Mouse (Mus musculus) stomach, embryonic 15.5 days (tissue): ENCODE measurements around the gene Trim58. TPM values are rescaled to one million over a fixed set of nuclear protein-coding genes. Genes with fewer than 3 reads are reported as not detected.

Source experiments
- ATAC-seq: fragments of 200-750 bp; cut with Nextera tagmentation; 2 replicates; pipeline ENCODE4 v1.8.0; 2017; ENCODE audit warnings: low read depth, moderate number of reproducible peaks, moderate TSS enrichment; ENCODE audit not compliant: insufficient read depth, low FRiP score
- H3K27ac ChIP-seq: fragments of 300-500 bp; sonication (generic); 2 replicates; pipeline ENCODE4 v1.5.1; 2015; ENCODE audit warnings: mild to moderate bottlenecking, inconsistent platforms
- H3K27me3 ChIP-seq: fragments of 300-500 bp; sonication (generic); replicated peaks from 2 replicates; pipeline ENCODE4 v1.6.1; 2015; ENCODE audit warnings: inconsistent platforms
- H3K36me3 ChIP-seq: fragments of 300-500 bp; sonication (generic); 2 replicates; pipeline ENCODE4 v1.6.1; 2015; ENCODE audit warnings: inconsistent platforms
- H3K4me1 ChIP-seq: fragments of 300-500 bp; sonication (generic); 2 replicates; pipeline ENCODE4 v1.6.1; 2015; ENCODE audit warnings: inconsistent platforms
- H3K4me2 ChIP-seq: fragments of 300-500 bp; sonication (generic); 2 replicates; pipeline ENCODE4 v1.6.1; 2015; ENCODE audit warnings: mild to moderate bottlenecking, inconsistent platforms
- H3K4me3 ChIP-seq: fragments of 300-500 bp; sonication (generic); replicated peaks from 2 replicates; pipeline ENCODE4 v1.5.1; 2015; ENCODE audit warnings: inconsistent platforms
- H3K9ac ChIP-seq: fragments of 300-500 bp; sonication (generic); 2 replicates; pipeline ENCODE4 v1.6.1; 2015; ENCODE audit warnings: inconsistent platforms
- H3K9me3 ChIP-seq: fragments of 300-500 bp; sonication (generic); 2 replicates; pipeline ENCODE4 v1.6.1; 2016; ENCODE audit warnings: inconsistent platforms
- WGBS: fragments of 180-500 bp; shearing (Covaris S2); methylation state at CpG from one replicate; pipeline ENCODE4 v1.1.7; 2015; 5-methylcytosine and 5-hydroxymethylcytosine counted together
- polyA plus RNA-seq: library from polyadenylated mRNA; unstranded; fragments of >200 nt; fragmentation: Nextera tagmentation; extraction: Ambion mirVana; gene quantifications from 2 replicates; pipeline ENCODE4 v1.2.1, GENCODE M21; 2015

The Trim58 gene
- polyA plus RNA-seq, 1 experiment from 2014 or later, result 1.2 TPM

DNA sequence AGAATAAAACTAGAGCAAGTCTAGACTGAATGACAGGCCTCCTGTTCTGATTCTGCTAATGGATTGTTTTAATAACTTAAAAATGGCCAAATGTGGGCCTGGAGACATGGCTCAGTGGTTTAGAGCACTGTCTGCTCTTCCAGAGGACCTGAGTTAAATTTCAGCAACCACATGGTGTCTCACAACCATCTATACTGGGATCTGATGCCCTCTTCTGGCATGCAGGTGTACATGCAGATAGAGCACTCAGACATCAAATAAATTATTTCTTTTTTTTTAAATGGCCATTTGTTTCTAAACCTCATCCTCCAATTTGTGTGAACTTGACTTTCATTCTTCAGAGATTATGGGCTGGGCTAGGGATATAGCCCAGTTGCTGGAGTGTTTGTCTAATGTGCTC lies 29.0 kb downstream of the Trim58 start:
- no peak overlapping the region for H3K4me2 ChIP-seq
- no peak overlapping the region for H3K9ac ChIP-seq
- no peak for ATAC-seq
- H3K4me3 ChIP-seq, result no peak overlapping the region
- H3K9me3 ChIP-seq, result no peaks in the 10 kb centered on the region
- H3K36me3 ChIP-seq, result no peaks in the 10 kb centered on the region
- H3K27me3 ChIP-seq, result no peaks in the 10 kb centered on the region
- H3K4me1 ChIP-seq, result no peaks in the 10 kb centered on the region
- H3K27ac ChIP-seq, result no peak overlapping the region

DNA sequence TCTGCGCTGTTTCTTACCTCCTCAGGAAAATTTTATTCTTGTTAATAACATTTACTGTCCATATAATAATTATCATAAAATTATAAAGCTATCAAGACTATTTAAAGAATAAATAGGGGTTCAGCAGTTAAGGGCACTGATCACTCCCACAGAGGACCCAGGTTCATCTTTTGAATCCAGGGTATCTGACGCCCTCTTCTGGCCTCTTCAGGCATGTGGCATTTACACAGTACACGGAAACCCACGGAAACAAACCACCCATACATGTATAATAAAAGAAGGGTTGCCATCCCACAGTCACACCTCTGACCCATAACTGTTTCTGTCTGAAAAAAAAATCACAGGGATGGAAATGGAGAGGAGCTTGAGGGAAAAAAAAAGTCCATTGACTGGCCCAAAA lies 31.6 kb downstream of the Trim58 start:
- H3K27me3 ChIP-seq, result no peaks in the 10 kb centered on the region
- ATAC-seq, result no peak
- H3K4me2 ChIP-seq, result no peak overlapping the region
- H3K27ac ChIP-seq, result no peak overlapping the region
- H3K4me1 ChIP-seq, result no peaks in the 10 kb centered on the region
- H3K9ac ChIP-seq, result no peak overlapping the region
- H3K4me3 ChIP-seq, result no peak overlapping the region
- no peaks in the 10 kb centered on the region for H3K9me3 ChIP-seq
- no peaks in the 10 kb centered on the region for H3K36me3 ChIP-seq
- 51% methylated on average over 4 of the region's 4 CpGs for WGBS

DNA sequence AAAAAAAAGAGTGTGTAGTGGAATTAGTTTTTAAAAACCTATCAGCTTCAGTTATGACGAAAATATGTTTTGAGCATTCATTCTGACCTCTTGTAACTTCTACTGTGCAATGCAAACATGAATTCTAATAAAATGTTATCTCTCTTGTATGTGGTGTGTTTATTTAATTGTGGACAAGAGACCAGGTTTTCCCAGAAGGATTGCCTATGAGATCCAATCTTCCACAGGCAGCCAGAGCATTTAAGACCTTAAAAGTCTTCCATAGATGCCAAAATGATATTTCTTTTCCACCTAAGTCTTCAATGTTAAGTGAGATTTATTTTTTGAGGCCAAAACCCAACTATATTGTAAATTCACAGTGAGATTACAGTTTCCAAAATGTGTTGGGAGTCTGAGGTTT lies 40.5 kb downstream of the Trim58 start, which contains the start of gene Olfr320:
Gene Olfr320 (plus strand): TSS at position 301 of the 400 bp plus-strand sequence.
- H3K4me3 ChIP-seq, result no peak within 1 kb of the TSS
- no peak within 1 kb of the TSS for H3K4me2 ChIP-seq
- H3K27ac ChIP-seq, result no peak within 1 kb of the TSS
- H3K9ac ChIP-seq, result no peak within 1 kb of the TSS
- no peaks in the 10 kb centered on the region for H3K9me3 ChIP-seq
- H3K4me1 ChIP-seq, result no peaks in the 10 kb centered on the region
- ATAC-seq, result no peak
- no peaks in the 10 kb centered on the region for H3K27me3 ChIP-seq
- H3K36me3 ChIP-seq, result no peaks in the 10 kb centered on the region
- 72% methylated on average over 1 of the region's 1 CpGs for WGBS

DNA sequence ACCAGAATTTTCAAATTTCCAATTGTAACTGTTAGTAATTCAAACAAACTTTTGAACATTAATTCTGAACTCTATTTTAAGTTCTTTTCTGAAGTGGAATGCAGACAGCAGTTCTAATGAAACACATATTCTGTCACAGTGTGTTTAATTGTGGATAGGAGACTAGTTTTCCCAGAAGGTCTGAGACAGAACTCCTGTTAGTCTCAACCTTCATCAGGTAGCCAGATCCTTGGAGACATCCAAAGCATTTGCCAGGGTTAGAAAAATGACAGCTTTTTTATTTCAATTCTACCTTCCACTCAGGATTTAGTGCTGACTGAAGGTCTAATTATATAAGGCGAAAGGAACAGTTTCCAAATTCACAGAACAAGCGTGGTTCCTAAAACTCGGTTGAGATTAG lies 58.6 kb downstream of the Trim58 start, which contains the start of gene Olfr319:
Gene Olfr319 (plus strand): TSS at position 301 of the 400 bp plus-strand sequence.
- Histone ChIP-seq H3K27ac (no peak within 1 kb of the TSS), H3K27me3 (no peaks in the 10 kb centered on the region), H3K4me1 (no peaks in the 10 kb centered on the region), H3K4me3 (no peak within 1 kb of the TSS), H3K36me3 (no peaks in the 10 kb centered on the region), H3K9ac (no peak within 1 kb of the TSS), H3K9me3 (no peaks in the 10 kb centered on the region), H3K4me2 (no peak within 1 kb of the TSS)
- no peak for ATAC-seq
- WGBS, result 85% methylated on average over 3 of the region's 3 CpGs

Other genes starting within 250 kb of the Trim58 start
- 0.19 and 0.24 TPM in 2 replicates for gene 1810065E05Rik, start 219.4 kb upstream of the Trim58 start, polyA plus RNA-seq
- gene Gm12253, start 207.9 kb upstream of the Trim58 start, polyA plus RNA-seq, result not detected in 2 replicates
- not detected in 2 replicates for gene Lypd9, start 187.5 kb upstream of the Trim58 start, polyA plus RNA-seq
- not detected in 2 replicates for gene Olfr30, start 178.2 kb upstream of the Trim58 start, polyA plus RNA-seq
- not detected in 2 replicates for gene Olfr332, start 147.9 kb upstream of the Trim58 start, polyA plus RNA-seq
- not detected in 2 replicates for gene Olfr331, start 137.9 kb upstream of the Trim58 start, polyA plus RNA-seq
- gene Olfr330, start 105.6 kb upstream of the Trim58 start, polyA plus RNA-seq, result not detected in 2 replicates
- gene Olfr329-ps, start 94.0 kb upstream of the Trim58 start, polyA plus RNA-seq, result not detected in 2 replicates
- gene Olfr328, start 84.8 kb upstream of the Trim58 start, polyA plus RNA-seq, result 0.06 TPM in 1 of 2 replicates, not detected in the other
- gene Olfr224, start 69.9 kb upstream of the Trim58 start, polyA plus RNA-seq, result not detected in 2 replicates
- not detected in 2 replicates for gene Olfr325, start 62.7 kb upstream of the Trim58 start, polyA plus RNA-seq
- gene Olfr324, start 45.4 kb upstream of the Trim58 start, polyA plus RNA-seq, result not detected in 2 replicates
- 0.84 and 2.3 TPM in 2 replicates for gene 2210407C18Rik, start 24.4 kb upstream of the Trim58 start, polyA plus RNA-seq
- gene Olfr323, start 10.0 kb upstream of the Trim58 start, polyA plus RNA-seq, result not detected in 2 replicates
- gene Olfr322, start 18.3 kb downstream of the Trim58 start, polyA plus RNA-seq, result not detected in 2 replicates
- not detected in 2 replicates for gene Olfr320, start 40.6 kb downstream of the Trim58 start, polyA plus RNA-seq
- gene Olfr319, start 58.7 kb downstream of the Trim58 start, polyA plus RNA-seq, result not detected in 2 replicates
- gene Olfr318, start 83.5 kb downstream of the Trim58 start, polyA plus RNA-seq, result not detected in 2 replicates
- not detected in 2 replicates for gene Olfr317, start 98.7 kb downstream of the Trim58 start, polyA plus RNA-seq
- not detected in 2 replicates for gene Olfr316, start 112.3 kb downstream of the Trim58 start, polyA plus RNA-seq
- not detected in 2 replicates for gene Olfr315, start 132.7 kb downstream of the Trim58 start, polyA plus RNA-seq
- gene Olfr314, start 142.5 kb downstream of the Trim58 start, polyA plus RNA-seq, result not detected in 2 replicates
- gene Fam183b, start 161.5 kb downstream of the Trim58 start, polyA plus RNA-seq, result 9.6 and 14.0 TPM in 2 replicates
- not detected in 2 replicates for gene Olfr313, start 174.5 kb downstream of the Trim58 start, polyA plus RNA-seq
- not detected in 2 replicates for gene Olfr312, start 188.8 kb downstream of the Trim58 start, polyA plus RNA-seq
- gene Olfr311, start 198.8 kb downstream of the Trim58 start, polyA plus RNA-seq, result not detected in 2 replicates
- 8.2 and 8.5 TPM in 2 replicates for gene Gm12258, start 206.7 kb downstream of the Trim58 start, polyA plus RNA-seq
- gene 2810021J22Rik, start 226.8 kb downstream of the Trim58 start, polyA plus RNA-seq, result 6.7 and 6.8 TPM in 2 replicates